Mouse (Mus musculus): Measurements from ENCODE around the gene Caprin2.
A peak's percentile ranks its signal among the peaks of the same experiment; 100 is the strongest.

The Caprin2 gene

GRCm38 (mm10) chr6:148841760-148842159 is 54.3 kb downstream of the Caprin2 start:
- DNase-seq (ENCODE audit: low read depth, low spot score): no peak

- DNase-seq (ENCODE audit: low read depth, low spot score): no peak
These were observed 57.6 kb downstream of the Caprin2 start for GRCm38 (mm10) chr6:148838460-148838859.

- no peak for DNase-seq (ENCODE audit: low read depth, low spot score)
These were observed 64.3 kb downstream of the Caprin2 start for GRCm38 (mm10) chr6:148831728-148832121.

GRCm38 (mm10) chr6:148830748-148831727 is 65.0 kb downstream of the Caprin2 start, which contains the start of gene Ipo8:
Gene Ipo8 (minus strand): TSS chr6:148831467.
- DNase-seq (ENCODE audit: low read depth, low spot score): peak; percentile 90

- no peak for DNase-seq (ENCODE audit: low read depth, low spot score)
These were observed 65.7 kb downstream of the Caprin2 start for GRCm38 (mm10) chr6:148830355-148830747.

- DNase-seq (ENCODE audit: low read depth, low spot score): no peak
These were observed 69.9 kb downstream of the Caprin2 start for GRCm38 (mm10) chr6:148826119-148826518.

GRCm38 (mm10) chr6:148818624-148819343 is 77.3 kb downstream of the Caprin2 start:
- DNase-seq (ENCODE audit: low read depth, low spot score): no peak

GRCm38 (mm10) chr6:148816751-148817150 is 79.3 kb downstream of the Caprin2 start:
- no peak for DNase-seq (ENCODE audit: low read depth, low spot score)

GRCm38 (mm10) chr6:148811117-148811516 is 84.9 kb downstream of the Caprin2 start:
- no peak for DNase-seq (ENCODE audit: low read depth, low spot score)

- DNase-seq (ENCODE audit: low read depth, low spot score): no peak
These were observed 96.3 kb downstream of the Caprin2 start for GRCm38 (mm10) chr6:148799773-148800172.

GRCm38 (mm10) chr6:148795145-148795544 is 100.9 kb downstream of the Caprin2 start:
- no peak for DNase-seq (ENCODE audit: low read depth, low spot score)
